Mouse (Mus musculus): Measurements from ENCODE around the gene Nrxn3. TPM values are rescaled to one million over a fixed set of nuclear protein-coding genes. Genes with fewer than 3 reads are reported as not detected.

Nrxn3 gene
- polyA plus RNA-seq, 1 experiment from 2014 or later, result 87.0 TPM

DNA sequence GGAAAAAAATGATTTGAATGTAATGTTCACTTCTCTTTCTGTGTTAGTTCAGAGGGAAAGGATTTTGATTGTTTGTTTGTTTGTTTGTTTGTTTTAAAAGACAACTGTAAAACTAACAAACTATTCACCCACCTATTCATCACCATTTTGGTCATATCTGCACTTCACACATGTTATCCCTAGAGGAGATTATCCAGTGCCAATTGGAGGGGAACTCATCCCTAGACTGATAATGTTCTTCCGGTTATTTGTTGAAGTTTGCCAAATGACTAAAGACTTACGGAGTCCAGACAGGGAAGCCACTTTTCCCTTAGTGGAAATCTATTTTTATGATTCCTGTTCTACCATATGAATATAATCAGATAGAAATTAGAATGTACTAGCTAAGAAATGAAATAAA, 831.5 kb downstream of the Nrxn3 start:
- H3K36me3 ChIP-seq (ENCODE audit: control insufficient read depth, insufficient read depth, low read length), result no peaks in the 10 kb centered on the region
- H3K9ac ChIP-seq (ENCODE audit: low read depth, low read length), result no peak overlapping the region
- WGBS, result 81% methylated on average over 2 of the region's 2 CpGs
- H3K27ac ChIP-seq (ENCODE audit: low read length), result no peak overlapping the region
- no peaks in the 10 kb centered on the region for H3K4me1 ChIP-seq (ENCODE audit: control insufficient read depth, insufficient read depth, low read length)
- no peak overlapping the region for H3K4me2 ChIP-seq (ENCODE audit: low read length)
- no peak for ATAC-seq
- H3K4me3 ChIP-seq (ENCODE audit: low read depth, low read length), result no peak overlapping the region
- H3K27me3 ChIP-seq (ENCODE audit: control insufficient read depth, insufficient read depth, low read depth, low read length), result no peaks in the 10 kb centered on the region
- H3K9me3 ChIP-seq (replicated peaks; ENCODE audit: control insufficient read depth, low read length, poor library complexity, severe bottlenecking), result no peaks in the 10 kb centered on the region

- Histone ChIP-seq H3K27ac (ENCODE audit: low read length) (no peak overlapping the region), H3K9ac (ENCODE audit: low read depth, low read length) (no peak overlapping the region), H3K27me3 (ENCODE audit: control insufficient read depth, insufficient read depth, low read depth, low read length) (no peaks in the 10 kb centered on the region), H3K4me2 (ENCODE audit: low read length) (no peak overlapping the region), H3K4me1 (ENCODE audit: control insufficient read depth, insufficient read depth, low read length) (no peaks in the 10 kb centered on the region), H3K9me3 (replicated peaks; ENCODE audit: control insufficient read depth, low read length, poor library complexity, severe bottlenecking) (no peaks in the 10 kb centered on the region), H3K36me3 (ENCODE audit: control insufficient read depth, insufficient read depth, low read length) (no peaks in the 10 kb centered on the region), H3K4me3 (ENCODE audit: low read depth, low read length) (no peak overlapping the region)
- no peak for ATAC-seq
- 78% methylated on average over 2 of the region's 2 CpGs for WGBS
Observed at GRCm38 (mm10) chr12:89554740-89555430, 832.2 kb downstream of the Nrxn3 start.

GRCm38 (mm10) chr12:89558921-89559320, 836.2 kb downstream of the Nrxn3 start:
- 85% methylated on average over 1 of the region's 1 CpGs for WGBS
- no peak overlapping the region for H3K4me3 ChIP-seq (ENCODE audit: low read depth, low read length)
- H3K27me3 ChIP-seq (ENCODE audit: control insufficient read depth, insufficient read depth, low read depth, low read length), result no peaks in the 10 kb centered on the region
- no peaks in the 10 kb centered on the region for H3K9me3 ChIP-seq (replicated peaks; ENCODE audit: control insufficient read depth, low read length, poor library complexity, severe bottlenecking)
- H3K27ac ChIP-seq (ENCODE audit: low read length), result no peak overlapping the region
- no peak for ATAC-seq
- H3K4me2 ChIP-seq (ENCODE audit: low read length), result no peak overlapping the region
- no peaks in the 10 kb centered on the region for H3K4me1 ChIP-seq (ENCODE audit: control insufficient read depth, insufficient read depth, low read length)
- H3K36me3 ChIP-seq (ENCODE audit: control insufficient read depth, insufficient read depth, low read length), result no peaks in the 10 kb centered on the region
- H3K9ac ChIP-seq (ENCODE audit: low read depth, low read length), result no peak overlapping the region

GRCm38 (mm10) chr12:89561989-89562565, 839.4 kb downstream of the Nrxn3 start:
- Histone ChIP-seq H3K4me2 (ENCODE audit: low read length) (no peak overlapping the region), H3K27ac (ENCODE audit: low read length) (no peak overlapping the region), H3K36me3 (ENCODE audit: control insufficient read depth, insufficient read depth, low read length) (no peaks in the 10 kb centered on the region), H3K9ac (ENCODE audit: low read depth, low read length) (no peak overlapping the region), H3K9me3 (replicated peaks; ENCODE audit: control insufficient read depth, low read length, poor library complexity, severe bottlenecking) (no peaks in the 10 kb centered on the region), H3K4me3 (ENCODE audit: low read depth, low read length) (no peak overlapping the region), H3K27me3 (ENCODE audit: control insufficient read depth, insufficient read depth, low read depth, low read length) (no peaks in the 10 kb centered on the region), H3K4me1 (ENCODE audit: control insufficient read depth, insufficient read depth, low read length) (no peaks in the 10 kb centered on the region)
- ATAC-seq, result no peak
- WGBS, result 78% methylated on average over 4 of the region's 4 CpGs

GRCm38 (mm10) chr12:89568723-89569377, 846.2 kb downstream of the Nrxn3 start:
- 92% methylated on average over 6 of the region's 6 CpGs for WGBS
- ATAC-seq, result no peak
- no peak overlapping the region for H3K9ac ChIP-seq (ENCODE audit: low read depth, low read length)
- H3K27ac ChIP-seq (ENCODE audit: low read length), result no peak overlapping the region
- H3K27me3 ChIP-seq (ENCODE audit: control insufficient read depth, insufficient read depth, low read depth, low read length), result no peaks in the 10 kb centered on the region
- no peaks in the 10 kb centered on the region for H3K9me3 ChIP-seq (replicated peaks; ENCODE audit: control insufficient read depth, low read length, poor library complexity, severe bottlenecking)
- no peaks in the 10 kb centered on the region for H3K4me1 ChIP-seq (ENCODE audit: control insufficient read depth, insufficient read depth, low read length)
- no peak overlapping the region for H3K4me2 ChIP-seq (ENCODE audit: low read length)
- no peak overlapping the region for H3K4me3 ChIP-seq (ENCODE audit: low read depth, low read length)
- H3K36me3 ChIP-seq (ENCODE audit: control insufficient read depth, insufficient read depth, low read length), result no peaks in the 10 kb centered on the region

DNA sequence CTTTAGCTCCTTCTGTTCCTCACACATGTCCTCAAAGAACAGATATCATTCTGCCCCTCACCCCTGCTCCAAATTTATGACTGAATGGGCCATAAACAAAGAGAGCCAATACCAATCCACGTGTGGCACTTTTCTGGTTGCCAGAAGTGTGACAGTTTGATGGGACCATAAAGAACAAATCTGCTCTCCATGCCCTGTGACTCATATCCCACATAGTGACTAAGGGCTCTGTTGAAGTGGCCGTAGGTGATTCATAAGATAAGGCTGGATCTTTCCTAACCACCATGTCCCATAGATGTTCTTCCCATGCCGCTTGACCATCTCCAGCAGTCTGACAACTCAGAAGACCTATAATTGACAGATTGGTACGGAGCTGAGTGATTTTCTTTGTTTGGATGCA, 869.8 kb downstream of the Nrxn3 start:
- 88% methylated on average over 4 of the region's 4 CpGs for WGBS
- Histone ChIP-seq H3K4me1 (ENCODE audit: control insufficient read depth, insufficient read depth, low read length) (no peaks in the 10 kb centered on the region), H3K9me3 (replicated peaks; ENCODE audit: control insufficient read depth, low read length, poor library complexity, severe bottlenecking) (no peaks in the 10 kb centered on the region), H3K27me3 (ENCODE audit: control insufficient read depth, insufficient read depth, low read depth, low read length) (no peaks in the 10 kb centered on the region), H3K4me3 (ENCODE audit: low read depth, low read length) (no peak overlapping the region), H3K4me2 (ENCODE audit: low read length) (no peak overlapping the region), H3K27ac (ENCODE audit: low read length) (no peak overlapping the region), H3K9ac (ENCODE audit: low read depth, low read length) (no peak overlapping the region), H3K36me3 (ENCODE audit: control insufficient read depth, insufficient read depth, low read length) (no peaks in the 10 kb centered on the region)
- ATAC-seq, result no peak

GRCm38 (mm10) chr12:89613670-89614069, 891.0 kb downstream of the Nrxn3 start:
- H3K9me3 ChIP-seq (replicated peaks; ENCODE audit: control insufficient read depth, low read length, poor library complexity, severe bottlenecking), result no peaks in the 10 kb centered on the region
- no peak overlapping the region for H3K27ac ChIP-seq (ENCODE audit: low read length)
- H3K4me1 ChIP-seq (ENCODE audit: control insufficient read depth, insufficient read depth, low read length), result no peaks in the 10 kb centered on the region
- no peak for ATAC-seq
- WGBS, result 32% methylated on average over 2 of the region's 2 CpGs
- H3K4me2 ChIP-seq (ENCODE audit: low read length), result no peak overlapping the region
- no peaks in the 10 kb centered on the region for H3K27me3 ChIP-seq (ENCODE audit: control insufficient read depth, insufficient read depth, low read depth, low read length)
- no peak overlapping the region for H3K9ac ChIP-seq (ENCODE audit: low read depth, low read length)
- no peak overlapping the region for H3K4me3 ChIP-seq (ENCODE audit: low read depth, low read length)
- H3K36me3 ChIP-seq (ENCODE audit: control insufficient read depth, insufficient read depth, low read length), result no peaks in the 10 kb centered on the region

- Histone ChIP-seq H3K9me3 (replicated peaks; ENCODE audit: control insufficient read depth, low read length, poor library complexity, severe bottlenecking) (no peaks in the 10 kb centered on the region), H3K4me2 (ENCODE audit: low read length) (no peak overlapping the region), H3K27me3 (ENCODE audit: control insufficient read depth, insufficient read depth, low read depth, low read length) (no peaks in the 10 kb centered on the region), H3K4me1 (ENCODE audit: control insufficient read depth, insufficient read depth, low read length) (no peaks in the 10 kb centered on the region), H3K4me3 (ENCODE audit: low read depth, low read length) (no peak overlapping the region), H3K27ac (ENCODE audit: low read length) (no peak overlapping the region), H3K36me3 (ENCODE audit: control insufficient read depth, insufficient read depth, low read length) (no peaks in the 10 kb centered on the region), H3K9ac (ENCODE audit: low read depth, low read length) (no peak overlapping the region)
- no peak for ATAC-seq
- 88% methylated on average over 4 of the region's 4 CpGs for WGBS
Observed at GRCm38 (mm10) chr12:89625746-89626145, 903.1 kb downstream of the Nrxn3 start.

DNA sequence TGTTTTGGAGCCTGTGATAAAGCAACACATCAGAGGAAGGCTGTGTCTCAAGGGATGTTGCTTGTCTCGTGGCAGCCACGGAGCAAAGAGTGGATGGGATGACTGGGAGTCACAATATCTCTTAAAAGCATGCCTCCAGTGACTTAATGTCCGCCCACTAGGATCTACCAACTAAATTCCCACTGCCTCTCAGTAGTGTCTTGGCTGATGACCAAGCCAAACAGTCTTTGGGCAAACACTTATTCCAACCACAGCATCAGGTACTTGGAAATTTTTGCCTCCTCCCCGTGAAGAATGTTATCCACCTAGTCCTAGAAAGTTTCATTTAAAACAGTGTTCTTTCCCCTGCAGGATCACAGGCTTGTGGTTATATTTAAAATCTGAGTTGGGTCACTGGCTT, 917.4 kb downstream of the Nrxn3 start:
- Histone ChIP-seq H3K9me3 (replicated peaks; ENCODE audit: control insufficient read depth, low read length, poor library complexity, severe bottlenecking) (no peaks in the 10 kb centered on the region), H3K9ac (ENCODE audit: low read depth, low read length) (no peak overlapping the region), H3K27ac (ENCODE audit: low read length) (no peak overlapping the region), H3K36me3 (ENCODE audit: control insufficient read depth, insufficient read depth, low read length) (no peaks in the 10 kb centered on the region), H3K4me2 (ENCODE audit: low read length) (no peak overlapping the region), H3K4me1 (ENCODE audit: control insufficient read depth, insufficient read depth, low read length) (no peaks in the 10 kb centered on the region), H3K27me3 (ENCODE audit: control insufficient read depth, insufficient read depth, low read depth, low read length) (no peaks in the 10 kb centered on the region), H3K4me3 (ENCODE audit: low read depth, low read length) (no peak overlapping the region)
- WGBS, result 85% methylated on average over 4 of the region's 4 CpGs
- no peak for ATAC-seq
